Mouse (Mus musculus) stomach, embryonic 16.5 days (tissue): ENCODE results near the gene Capn5. TPM values are rescaled to one million over a fixed set of nuclear protein-coding genes. Genes with fewer than 3 reads are reported as not detected.
A peak's percentile ranks its signal among the peaks of the same experiment; 100 is the strongest.

Experiments used
- ATAC-seq: fragments of 200-750 bp; cut with Nextera tagmentation; 2 replicates; pipeline ENCODE4 v1.8.0; 2017; ENCODE audit warnings: moderate number of reproducible peaks, moderate TSS enrichment; ENCODE audit not compliant: insufficient read depth, low FRiP score
- H3K27ac ChIP-seq: fragments of 300-500 bp; sonication (generic); 2 replicates; pipeline ENCODE4 v1.5.1; 2014; ENCODE audit warnings: low read length
- H3K27me3 ChIP-seq: fragments of 300-500 bp; sonication (generic); 2 replicates; pipeline ENCODE4 v1.6.1; 2014; ENCODE audit warnings: low read length, control low read depth, mixed read lengths; ENCODE audit not compliant: control insufficient read depth, insufficient read depth
- H3K36me3 ChIP-seq: fragments of 300-500 bp; sonication (generic); 2 replicates; pipeline ENCODE4 v1.6.1; 2014; ENCODE audit warnings: low read length; ENCODE audit not compliant: control insufficient read depth, insufficient read depth
- H3K4me1 ChIP-seq: fragments of 300-500 bp; sonication (generic); 2 replicates; pipeline ENCODE4 v1.6.1; 2014; ENCODE audit warnings: low read length, control low read depth, mixed read lengths; ENCODE audit not compliant: control insufficient read depth, insufficient read depth
- H3K4me2 ChIP-seq: fragments of 300-500 bp; sonication (generic); 2 replicates; pipeline ENCODE4 v1.6.1; 2014; ENCODE audit warnings: low read depth, low read length, mixed read lengths
- H3K4me3 ChIP-seq: fragments of 300-500 bp; sonication (generic); replicated peaks from 2 replicates; pipeline ENCODE4 v1.5.1; 2014; ENCODE audit warnings: mild to moderate bottlenecking, low read length
- H3K9ac ChIP-seq: fragments of 300-500 bp; sonication (generic); 2 replicates; pipeline ENCODE4 v1.6.1; 2014; ENCODE audit warnings: low read length
- H3K9me3 ChIP-seq: fragments of 300-500 bp; sonication (generic); replicated peaks from 2 replicates; pipeline ENCODE4 v1.6.1; 2016; ENCODE audit warnings: low read length, control low read depth; ENCODE audit not compliant: control insufficient read depth
- WGBS: fragments of 180-500 bp; shearing (Covaris S2); extraction: QIAGEN DNeasy Blood & Tissue Kit; methylation state at CpG from one replicate; pipeline ENCODE4 v1.1.7; 2014; 5-methylcytosine and 5-hydroxymethylcytosine counted together
- polyA plus RNA-seq: library from polyadenylated mRNA; unstranded; fragments of >200 nt; fragmentation: Nextera tagmentation; extraction: Ambion mirVana; gene quantifications from 2 replicates; pipeline ENCODE4 v1.2.1, GENCODE M21; 2015

The Capn5 gene
- polyA plus RNA-seq, 1 experiment from 2014 or later, result 24.5 TPM

DNA sequence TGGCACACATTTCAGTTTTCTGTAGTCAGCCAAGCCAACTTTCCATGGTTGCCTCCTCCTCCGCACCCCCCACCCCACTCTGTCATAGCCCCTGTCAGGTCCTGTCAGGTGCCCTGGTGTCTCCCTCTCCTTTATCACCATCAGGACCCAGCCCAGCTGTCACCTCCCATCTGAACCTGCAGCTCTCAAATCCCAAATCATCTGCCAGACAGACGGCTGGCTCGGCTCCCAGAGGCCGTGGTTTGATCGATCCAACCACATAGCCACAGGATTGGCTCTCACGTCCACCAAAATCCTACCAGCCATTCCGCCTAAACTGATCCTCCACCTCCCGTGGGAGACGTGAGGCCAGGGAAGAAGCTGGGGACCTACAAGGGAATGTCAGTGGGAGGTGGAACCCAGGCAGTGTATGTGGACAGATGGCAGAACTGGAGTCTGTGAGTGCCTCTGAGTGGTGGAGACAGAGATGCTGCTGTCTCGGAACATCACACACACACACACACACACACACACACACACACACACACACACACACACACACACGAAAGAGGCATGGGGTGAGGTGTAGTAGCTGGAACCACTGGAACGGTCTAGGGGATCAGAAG, 32.1 kb downstream of the Capn5 start:
- no peak for ATAC-seq
- H3K9ac ChIP-seq, result no peak overlapping the region
- no peaks in the 10 kb centered on the region for H3K9me3 ChIP-seq
- 77% methylated on average over 12 of the region's 12 CpGs for WGBS
- no peaks in the 10 kb centered on the region for H3K36me3 ChIP-seq
- no peaks in the 10 kb centered on the region for H3K27me3 ChIP-seq
- H3K4me2 ChIP-seq, result no peak overlapping the region
- H3K4me3 ChIP-seq, result no peak overlapping the region
- H3K4me1 ChIP-seq, result no peaks in the 10 kb centered on the region
- H3K27ac ChIP-seq, result no peak overlapping the region

DNA sequence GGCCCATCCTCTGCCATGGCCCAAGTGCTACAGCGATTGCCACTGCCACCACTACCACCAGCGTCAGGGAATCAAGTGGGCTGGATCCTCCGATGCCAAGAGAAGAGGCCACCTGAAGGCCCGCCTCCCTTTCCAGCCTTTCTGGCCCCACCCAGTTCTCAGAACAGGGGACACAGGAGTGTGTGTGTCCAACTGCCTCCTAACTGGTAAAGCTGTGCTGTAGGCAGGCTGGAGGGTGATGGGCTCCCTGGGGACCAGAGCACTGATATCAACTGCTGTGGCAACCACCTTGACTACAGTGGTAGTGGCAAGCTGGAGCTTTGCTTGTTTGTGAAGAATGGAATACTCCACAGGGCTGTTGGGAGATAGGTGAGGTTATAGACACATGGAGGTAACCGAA, 32.7 kb downstream of the Capn5 start, which contains the start of gene Omp:
Gene Omp (minus strand): TSS at position 101 of the 400 bp plus-strand sequence.
- no peak within 1 kb of the TSS for H3K4me2 ChIP-seq
- H3K4me1 ChIP-seq, result no peaks in the 10 kb centered on the region
- 85% methylated on average over 5 of the region's 5 CpGs for WGBS
- no peaks in the 10 kb centered on the region for H3K27me3 ChIP-seq
- H3K36me3 ChIP-seq, result no peaks in the 10 kb centered on the region
- no peaks in the 10 kb centered on the region for H3K9me3 ChIP-seq
- ATAC-seq, result no peak
- H3K4me3 ChIP-seq, result no peak within 1 kb of the TSS
- no peak within 1 kb of the TSS for H3K27ac ChIP-seq
- no peak within 1 kb of the TSS for H3K9ac ChIP-seq

DNA sequence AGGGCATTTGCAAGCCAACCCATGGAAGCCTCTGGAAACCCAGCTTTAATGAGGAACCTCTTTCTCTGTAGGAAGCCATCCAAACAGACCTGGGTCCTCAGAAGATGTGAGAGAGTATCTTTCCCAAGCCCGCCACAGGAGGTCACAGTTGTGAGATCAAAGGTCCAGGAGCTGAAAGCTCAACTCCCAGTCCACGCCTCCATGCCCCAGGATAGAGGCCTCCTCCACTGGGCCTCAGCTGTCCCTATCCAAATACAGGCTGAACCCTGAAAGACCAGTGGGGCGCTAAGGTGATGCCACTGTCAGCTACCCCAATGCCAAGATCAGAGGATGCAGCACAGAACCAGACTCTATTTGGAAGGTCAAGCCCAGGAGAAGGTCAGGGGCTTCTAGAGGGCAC, 35.4 kb downstream of the Capn5 start:
- Histone ChIP-seq H3K4me2 (no peak overlapping the region), H3K9ac (no peak overlapping the region), H3K4me3 (no peak overlapping the region), H3K9me3 (no peaks in the 10 kb centered on the region), H3K27ac (no peak overlapping the region), H3K36me3 (no peaks in the 10 kb centered on the region), H3K4me1 (peaks cover 9% of the 10 kb centered on the region), H3K27me3 (no peaks in the 10 kb centered on the region)
- no peak for ATAC-seq
- WGBS, result 79% methylated on average over 3 of the region's 3 CpGs

DNA sequence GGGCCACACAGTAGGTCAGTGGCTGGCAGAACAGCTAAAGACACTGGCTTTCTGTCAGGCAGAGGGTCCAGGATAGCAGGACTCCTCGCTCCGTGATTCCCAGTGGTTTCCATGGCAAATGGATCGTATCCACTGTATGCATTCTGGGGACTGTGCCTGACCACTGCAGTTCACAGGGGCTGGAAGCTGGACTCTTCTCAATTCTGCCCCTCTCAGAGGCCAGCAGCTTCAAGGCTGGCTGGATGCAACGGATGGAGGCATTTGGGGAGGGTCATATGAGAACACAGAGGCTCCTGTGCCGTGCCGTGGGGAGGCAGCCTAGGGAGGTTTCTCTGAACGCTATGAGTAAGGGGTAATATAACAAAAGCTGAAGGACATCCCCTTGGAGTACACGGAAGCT, 35.8 kb downstream of the Capn5 start:
- peaks cover 9% of the 10 kb centered on the region for H3K4me1 ChIP-seq
- WGBS, result 73% methylated on average over 8 of the region's 8 CpGs
- H3K9me3 ChIP-seq, result no peaks in the 10 kb centered on the region
- H3K4me2 ChIP-seq, result no peak overlapping the region
- H3K9ac ChIP-seq, result no peak overlapping the region
- no peak for ATAC-seq
- H3K27ac ChIP-seq, result no peak overlapping the region
- no peak overlapping the region for H3K4me3 ChIP-seq
- no peaks in the 10 kb centered on the region for H3K36me3 ChIP-seq
- no peaks in the 10 kb centered on the region for H3K27me3 ChIP-seq

DNA sequence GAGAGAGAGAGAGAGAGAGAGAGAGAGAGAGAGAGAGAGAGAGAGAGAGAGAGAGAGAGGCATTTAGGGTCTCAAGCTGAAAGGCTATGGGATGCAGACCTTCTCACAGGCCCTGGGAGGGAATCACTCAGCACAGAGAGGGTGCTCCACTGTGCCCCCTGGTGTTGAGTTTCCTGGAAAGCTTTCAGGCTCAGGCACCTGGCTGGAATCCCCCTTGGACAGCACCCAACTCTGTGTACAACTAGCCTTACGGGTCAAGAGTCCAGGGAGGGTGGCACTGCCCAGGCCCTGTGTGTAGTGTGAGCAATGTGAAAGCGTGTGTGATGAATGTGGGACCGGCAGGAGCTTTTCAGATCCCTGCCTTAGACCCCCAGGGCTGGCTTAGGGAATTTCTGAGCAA, 36.9 kb downstream of the Capn5 start:
- no peaks in the 10 kb centered on the region for H3K36me3 ChIP-seq
- no peaks in the 10 kb centered on the region for H3K9me3 ChIP-seq
- ATAC-seq, result no peak
- no peak overlapping the region for H3K4me3 ChIP-seq
- 58% methylated on average over 3 of the region's 3 CpGs for WGBS
- no peak overlapping the region for H3K9ac ChIP-seq
- H3K4me1 ChIP-seq, result peaks cover 9% of the 10 kb centered on the region
- no peak overlapping the region for H3K27ac ChIP-seq
- H3K27me3 ChIP-seq, result no peaks in the 10 kb centered on the region
- H3K4me2 ChIP-seq, result no peak overlapping the region

DNA sequence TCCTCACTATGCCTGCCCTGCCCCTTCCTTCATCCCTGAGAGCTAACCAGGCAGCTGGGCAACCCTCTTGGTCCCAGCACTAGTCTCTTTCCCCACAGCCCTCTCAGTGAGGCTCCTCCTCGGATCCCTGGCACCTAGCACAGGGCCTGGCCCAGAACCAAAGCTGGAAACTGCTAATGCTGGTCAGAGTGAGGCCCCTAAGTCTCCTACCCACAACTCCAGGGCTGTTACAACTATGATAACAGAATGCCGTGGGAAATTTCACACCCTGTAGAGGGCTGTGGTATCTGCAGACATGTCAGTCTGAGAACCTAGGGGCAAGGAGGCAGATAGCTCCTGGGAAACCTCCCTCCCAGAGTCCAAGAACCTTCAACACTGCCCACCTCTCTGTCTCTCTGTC, 37.5 kb downstream of the Capn5 start:
- no peak for ATAC-seq
- 32% methylated on average over 2 of the region's 2 CpGs for WGBS
- peaks cover 9% of the 10 kb centered on the region for H3K4me1 ChIP-seq

DNA sequence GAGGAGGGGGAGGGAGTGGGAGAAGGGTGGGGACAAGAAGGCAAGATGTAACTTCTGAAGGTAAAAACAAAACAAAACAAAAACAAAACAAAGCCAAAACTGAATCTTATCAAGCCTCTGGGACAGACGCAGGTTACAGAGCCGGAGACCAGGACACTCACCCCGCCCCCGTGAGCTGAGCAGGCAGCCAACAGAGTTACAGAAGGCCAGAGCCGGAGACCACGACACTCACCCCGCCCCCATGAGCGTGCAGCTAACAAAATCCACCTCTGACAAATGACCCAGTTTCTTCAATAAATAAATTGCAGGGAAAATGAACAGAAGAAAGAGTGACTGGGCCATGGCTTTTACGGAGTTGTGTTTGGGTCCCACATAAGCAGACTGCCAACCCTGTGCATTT, 38.9 kb downstream of the Capn5 start:
- H3K27ac ChIP-seq, result no peak overlapping the region
- peaks cover 9% of the 10 kb centered on the region for H3K4me1 ChIP-seq
- no peaks in the 10 kb centered on the region for H3K36me3 ChIP-seq
- WGBS, result 23% methylated on average over 9 of the region's 9 CpGs
- H3K27me3 ChIP-seq, result no peaks in the 10 kb centered on the region
- no peak overlapping the region for H3K4me3 ChIP-seq
- H3K9me3 ChIP-seq, result no peaks in the 10 kb centered on the region
- ATAC-seq, result no peak
- H3K4me2 ChIP-seq, result no peak overlapping the region
- H3K9ac ChIP-seq, result no peak overlapping the region

More for the DNA sequence above, 37.5 kb downstream of the Capn5 start:
- Histone ChIP-seq H3K9me3 (no peaks in the 10 kb centered on the region), H3K36me3 (no peaks in the 10 kb centered on the region), H3K27ac (no peak overlapping the region), H3K27me3 (no peaks in the 10 kb centered on the region), H3K4me2 (no peak overlapping the region), H3K4me3 (no peak overlapping the region), H3K9ac (no peak overlapping the region)

DNA sequence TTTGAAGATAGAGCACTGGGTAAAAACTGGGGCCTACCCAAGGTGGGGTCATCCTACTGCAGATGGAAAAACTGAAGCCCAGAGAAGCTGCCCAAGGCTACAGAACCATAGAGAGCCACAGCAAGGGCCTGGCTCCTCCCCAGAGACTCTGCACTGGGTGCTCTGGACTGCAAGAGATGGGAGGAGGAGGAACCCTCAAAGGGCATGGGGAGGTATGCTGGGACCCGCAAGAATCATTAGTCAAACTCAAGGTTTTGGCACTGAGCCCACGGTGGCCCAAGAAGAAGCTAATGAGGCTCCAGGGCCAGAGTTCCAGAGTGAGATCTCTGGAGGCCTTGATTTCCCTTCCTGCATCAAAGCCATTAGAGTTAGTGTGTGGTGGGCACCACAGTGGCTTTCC, 40.1 kb downstream of the Capn5 start:
- H3K27ac ChIP-seq, result no peak overlapping the region
- H3K9ac ChIP-seq, result no peak overlapping the region
- H3K36me3 ChIP-seq, result no peaks in the 10 kb centered on the region
- peaks cover 9% of the 10 kb centered on the region for H3K4me1 ChIP-seq
- H3K4me2 ChIP-seq, result no peak overlapping the region
- no peaks in the 10 kb centered on the region for H3K9me3 ChIP-seq
- 36% methylated on average over 2 of the region's 2 CpGs for WGBS
- H3K27me3 ChIP-seq, result no peaks in the 10 kb centered on the region
- ATAC-seq, result 0 out of 2 replicates have a peak, but pooled peaks have one; percentile 12
- no peak overlapping the region for H3K4me3 ChIP-seq

DNA sequence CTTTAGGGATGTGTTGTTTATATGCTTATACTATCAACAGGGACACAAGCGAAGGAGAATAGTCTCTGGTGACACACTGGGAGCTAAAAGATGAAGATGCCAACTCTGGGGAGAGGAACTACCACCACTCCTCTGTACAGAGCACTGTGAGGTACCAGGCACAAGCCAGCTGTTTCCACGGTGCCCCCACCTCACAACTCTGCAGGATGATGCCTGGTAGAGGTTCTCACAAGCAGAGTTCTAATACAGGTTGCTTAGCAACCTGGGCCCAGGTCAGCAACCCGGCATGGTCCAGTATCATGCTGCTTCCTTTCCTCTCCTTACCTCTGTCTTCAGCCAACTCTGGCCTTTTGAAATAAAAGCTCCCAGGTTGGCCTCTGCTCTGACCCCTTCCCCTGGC, 40.5 kb downstream of the Capn5 start:
- no peaks in the 10 kb centered on the region for H3K27me3 ChIP-seq
- H3K27ac ChIP-seq, result no peak overlapping the region
- ATAC-seq, result no peak; the same call in 1 of the 2 replicates
- H3K9ac ChIP-seq, result no peak overlapping the region
- no peak overlapping the region for H3K4me3 ChIP-seq
- WGBS, result 56% methylated on average over 3 of the region's 3 CpGs
- peaks cover 9% of the 10 kb centered on the region for H3K4me1 ChIP-seq
- H3K36me3 ChIP-seq, result no peaks in the 10 kb centered on the region
- H3K4me2 ChIP-seq, result no peak overlapping the region
- H3K9me3 ChIP-seq, result no peaks in the 10 kb centered on the region
